Mouse (Mus musculus): Measurements from ENCODE around the gene Ly6g5b. TPM values are rescaled to one million over a fixed set of nuclear protein-coding genes. Genes with fewer than 3 reads are reported as not detected.
A peak's percentile ranks its signal among the peaks of the same experiment; 100 is the strongest.

Gene Ly6g5b
- polyA plus RNA-seq, 1 experiment, result 1.0 TPM

- H3K4me3 ChIP-seq (ENCODE audit: insufficient read depth, low read depth, low read length), result peak overlapping the region; percentile 66
- DNase-seq, result no peak
- no peaks in the 10 kb centered on the region for H3K36me3 ChIP-seq (ENCODE audit: control insufficient read depth, insufficient read depth, low read length)
- TF ChIP-seq CTCF (conservative IDR thresholded peaks at IDR 0.05; ENCODE audit: insufficient read depth, insufficient read length, low read depth, low read length), result no peak
- no peak for TF ChIP-seq POLR2A (IDR thresholded peaks at IDR 0.05; ENCODE audit: low read depth, low read length)
- peak overlapping the region; percentile 81 for H3K27ac ChIP-seq (ENCODE audit: insufficient read depth, low read depth, low read length)
- 21% methylated on average over 2 of the region's 2 CpGs for WGBS
- H3K4me1 ChIP-seq (ENCODE audit: control insufficient read depth, insufficient read depth, low read length), result peaks cover 10% of the 10 kb centered on the region; the same call in 1 of the 2 replicates
- H3K27me3 ChIP-seq (replicated peaks; ENCODE audit: control insufficient read depth, insufficient read depth, low read length), result no peaks in the 10 kb centered on the region
Observed at GRCm38 (mm10) chr17:35077285-35077684, 37.9 kb downstream of the Ly6g5b start.

GRCm38 (mm10) chr17:35076507-35077176, 38.6 kb downstream of the Ly6g5b start, which contains the start of gene Ly6g6e:
Gene Ly6g6e (plus strand): TSS chr17:35076902.
- TF ChIP-seq CTCF (conservative IDR thresholded peaks at IDR 0.05; ENCODE audit: insufficient read depth, insufficient read length, low read depth, low read length), result no peak
- H3K27me3 ChIP-seq (replicated peaks; ENCODE audit: control insufficient read depth, insufficient read depth, low read length), result no peaks in the 10 kb centered on the region
- H3K4me1 ChIP-seq (ENCODE audit: control insufficient read depth, insufficient read depth, low read length), result peaks cover 10% of the 10 kb centered on the region; the same call in 1 of the 2 replicates
- H3K27ac ChIP-seq (ENCODE audit: insufficient read depth, low read depth, low read length), result peak within 1 kb of the TSS; percentile 81
- WGBS, result 50% methylated on average over 10 of the region's 10 CpGs
- H3K36me3 ChIP-seq (ENCODE audit: control insufficient read depth, insufficient read depth, low read length), result no peaks in the 10 kb centered on the region
- H3K4me3 ChIP-seq (ENCODE audit: insufficient read depth, low read depth, low read length), result peak within 1 kb of the TSS; percentile 66
- no peak for DNase-seq

- H3K4me1 ChIP-seq (ENCODE audit: control insufficient read depth, insufficient read depth, low read length), result peaks cover 10% of the 10 kb centered on the region; the same call in 1 of the 2 replicates
- H3K36me3 ChIP-seq (ENCODE audit: control insufficient read depth, insufficient read depth, low read length), result no peaks in the 10 kb centered on the region
- TF ChIP-seq CTCF (conservative IDR thresholded peaks at IDR 0.05; ENCODE audit: insufficient read depth, insufficient read length, low read depth, low read length) (no peak), POLR2A (IDR thresholded peaks at IDR 0.05; ENCODE audit: low read depth, low read length) (no peak)
- H3K4me3 ChIP-seq (ENCODE audit: insufficient read depth, low read depth, low read length), result no peak overlapping the region
- no peak for DNase-seq
- no peaks in the 10 kb centered on the region for H3K27me3 ChIP-seq (replicated peaks; ENCODE audit: control insufficient read depth, insufficient read depth, low read length)
- H3K27ac ChIP-seq (ENCODE audit: insufficient read depth, low read depth, low read length), result no peak overlapping the region
- WGBS, result 56% methylated on average over 17 of the region's 17 CpGs
Observed at GRCm38 (mm10) chr17:35074097-35074496, 41.1 kb downstream of the Ly6g5b start.

GRCm38 (mm10) chr17:35071454-35071853, 43.8 kb downstream of the Ly6g5b start:
- peak; percentile 29 for DNase-seq
- TF ChIP-seq POLR2A (IDR thresholded peaks at IDR 0.05; ENCODE audit: low read depth, low read length) (no peak), CTCF (conservative IDR thresholded peaks at IDR 0.05; ENCODE audit: insufficient read depth, insufficient read length, low read depth, low read length) (no peak)
- no peak overlapping the region for H3K4me3 ChIP-seq (ENCODE audit: insufficient read depth, low read depth, low read length)
- H3K36me3 ChIP-seq (ENCODE audit: control insufficient read depth, insufficient read depth, low read length), result no peaks in the 10 kb centered on the region
- H3K4me1 ChIP-seq (ENCODE audit: control insufficient read depth, insufficient read depth, low read length), result no peaks in the 10 kb centered on the region
- 54% methylated on average over 9 of the region's 9 CpGs for WGBS
- H3K27me3 ChIP-seq (replicated peaks; ENCODE audit: control insufficient read depth, insufficient read depth, low read length), result no peaks in the 10 kb centered on the region
- H3K27ac ChIP-seq (ENCODE audit: insufficient read depth, low read depth, low read length), result no peak overlapping the region

GRCm38 (mm10) chr17:35070556-35071229, 44.5 kb downstream of the Ly6g5b start:
- Histone ChIP-seq H3K4me3 (ENCODE audit: insufficient read depth, low read depth, low read length) (no peak overlapping the region), H3K4me1 (ENCODE audit: control insufficient read depth, insufficient read depth, low read length) (no peaks in the 10 kb centered on the region), H3K27me3 (replicated peaks; ENCODE audit: control insufficient read depth, insufficient read depth, low read length) (no peaks in the 10 kb centered on the region), H3K27ac (ENCODE audit: insufficient read depth, low read depth, low read length) (no peak overlapping the region), H3K36me3 (ENCODE audit: control insufficient read depth, insufficient read depth, low read length) (no peaks in the 10 kb centered on the region)
- 67% methylated on average over 6 of the region's 6 CpGs for WGBS
- DNase-seq, result no peak
- TF ChIP-seq POLR2A (IDR thresholded peaks at IDR 0.05; ENCODE audit: low read depth, low read length), result no peak
- no peak; the same call in 1 of the 2 replicates for TF ChIP-seq CTCF (conservative IDR thresholded peaks at IDR 0.05; ENCODE audit: insufficient read depth, insufficient read length, low read depth, low read length)

GRCm38 (mm10) chr17:35068213-35068914, 46.9 kb downstream of the Ly6g5b start:
- Histone ChIP-seq H3K4me3 (ENCODE audit: insufficient read depth, low read depth, low read length) (no peak overlapping the region), H3K36me3 (ENCODE audit: control insufficient read depth, insufficient read depth, low read length) (no peaks in the 10 kb centered on the region), H3K4me1 (ENCODE audit: control insufficient read depth, insufficient read depth, low read length) (no peaks in the 10 kb centered on the region; the same call in 1 of the 2 replicates), H3K27me3 (replicated peaks; ENCODE audit: control insufficient read depth, insufficient read depth, low read length) (no peaks in the 10 kb centered on the region), H3K27ac (ENCODE audit: insufficient read depth, low read depth, low read length) (no peak overlapping the region)
- DNase-seq, result no peak
- TF ChIP-seq POLR2A (IDR thresholded peaks at IDR 0.05; ENCODE audit: low read depth, low read length) (no peak), CTCF (conservative IDR thresholded peaks at IDR 0.05; ENCODE audit: insufficient read depth, insufficient read length, low read depth, low read length) (no peak)
- WGBS, result 76% methylated on average over 17 of the region's 17 CpGs

GRCm38 (mm10) chr17:35066084-35066483, 49.1 kb downstream of the Ly6g5b start, which contains the start of gene Mpig6b:
Gene Mpig6b (minus strand): TSS chr17:35066184.
- H3K27ac ChIP-seq (ENCODE audit: insufficient read depth, low read depth, low read length), result peak within 1 kb of the TSS; percentile 57
- no peak for TF ChIP-seq CTCF (conservative IDR thresholded peaks at IDR 0.05; ENCODE audit: insufficient read depth, insufficient read length, low read depth, low read length)
- TF ChIP-seq POLR2A (IDR thresholded peaks at IDR 0.05; ENCODE audit: low read depth, low read length), result no peak
- no peaks in the 10 kb centered on the region for H3K27me3 ChIP-seq (replicated peaks; ENCODE audit: control insufficient read depth, insufficient read depth, low read length)
- peak within 1 kb of the TSS; percentile 47 for H3K4me3 ChIP-seq (ENCODE audit: insufficient read depth, low read depth, low read length)
- no peak for DNase-seq
- H3K36me3 ChIP-seq (ENCODE audit: control insufficient read depth, insufficient read depth, low read length), result no peaks in the 10 kb centered on the region
- H3K4me1 ChIP-seq (ENCODE audit: control insufficient read depth, insufficient read depth, low read length), result no peaks in the 10 kb centered on the region; the same call in 1 of the 2 replicates
- 76% methylated on average over 10 of the region's 10 CpGs for WGBS

All from kidney, adult 2 months (tissue).